Mouse (Mus musculus): ENCODE data around the gene Pnpla1.

GRCm38 (mm10) chr17:28815384-28816004, 42.7 kb upstream of the Pnpla1 start:
- no peak for TF ChIP-seq EP300 (IDR thresholded peaks at IDR 0.05)
- no peak for TF ChIP-seq CTCF (IDR thresholded peaks at IDR 0.05)

All from lung, postnatal 0 days (tissue).